Mouse (Mus musculus) cerebellum, postnatal 14 days (tissue): ENCODE measurements at regions not wholly inside any gene's neighbourhood (a gene's known extent, or its start where the extent isn't known, plus 50 kb on each side); places are given as distances from the start of the nearest gene placed in this dataset.

Experiments
- DNase-seq, 2 experiments: peaks; one replicate each; pipeline ENCODE4 v3.0.0; 2021; ENCODE audit warnings: mixed read lengths in 2 of 2

GRCm38 (mm10) chr4:153542631-153543031, 60.0 kb upstream of the Ajap1 start:
- no peak for DNase-seq

- DNase-seq = no peak
These were observed 61.5 kb upstream of the Ajap1 start for GRCm38 (mm10) chr4:153543900-153544648.

- no peak for DNase-seq
These were observed 64.1 kb upstream of the Ajap1 start for GRCm38 (mm10) chr4:153546709-153547108.

- DNase-seq = no peak
These were observed 64.5 kb upstream of the Ajap1 start for GRCm38 (mm10) chr4:153547111-153547510.

GRCm38 (mm10) chr4:153547871-153548270, 65.3 kb upstream of the Ajap1 start:
- no peak for DNase-seq

- no peak for DNase-seq
These were observed 68.7 kb upstream of the Ajap1 start for GRCm38 (mm10) chr4:153551291-153551690.

GRCm38 (mm10) chr4:153552483-153552882, 69.9 kb upstream of the Ajap1 start:
- DNase-seq = no peak

GRCm38 (mm10) chr4:153557812-153558608, 75.4 kb upstream of the Ajap1 start:
- DNase-seq = no peak

- DNase-seq = no peak
These were observed 77.0 kb upstream of the Ajap1 start for GRCm38 (mm10) chr4:153559568-153559967.

GRCm38 (mm10) chr4:153560193-153560592, 77.6 kb upstream of the Ajap1 start:
- no peak for DNase-seq

- no peak for DNase-seq
These were observed 78.3 kb upstream of the Ajap1 start for GRCm38 (mm10) chr4:153560956-153561355.

- no peak for DNase-seq
These were observed 79.4 kb upstream of the Ajap1 start for GRCm38 (mm10) chr4:153561991-153562390.

- no peak for DNase-seq
These were observed 84.8 kb upstream of the Ajap1 start for GRCm38 (mm10) chr4:153567329-153567973.

GRCm38 (mm10) chr4:153573180-153573769, 90.7 kb upstream of the Ajap1 start:
- DNase-seq = peak; percentile 10 to 36

- DNase-seq = no peak
These were observed 110.7 kb upstream of the Ajap1 start for GRCm38 (mm10) chr4:153593291-153593690.

- no peak for DNase-seq
These were observed 117.3 kb upstream of the Ajap1 start for GRCm38 (mm10) chr4:153599794-153600370.

- no peak for DNase-seq
These were observed 119.9 kb upstream of the Ajap1 start for GRCm38 (mm10) chr4:153602496-153602895.

GRCm38 (mm10) chr4:153603056-153603840, 120.6 kb upstream of the Ajap1 start:
- peak in 1 of 2 experiments; percentile 35 for DNase-seq

GRCm38 (mm10) chr4:153603936-153604335, 121.3 kb upstream of the Ajap1 start:
- peak; percentile 41 to 61 for DNase-seq

- DNase-seq = peak in 1 of 2 experiments; percentile 12
These were observed 122.3 kb upstream of the Ajap1 start for GRCm38 (mm10) chr4:153604695-153605485.

GRCm38 (mm10) chr4:153616058-153616457, 133.4 kb upstream of the Ajap1 start:
- no peak for DNase-seq
